Mouse (Mus musculus): ENCODE results near the gene Echdc2. TPM values are rescaled to one million over a fixed set of nuclear protein-coding genes. Genes with fewer than 3 reads are reported as not detected.
"Not testable (repeated sequence)": the region's sequence is repeated elsewhere in the genome, so short reads cannot be mapped to it uniquely, and the experiment has no call there.

The Echdc2 gene
- polyA plus RNA-seq (2015; fragmentation: Nextera tagmentation; extraction: Ambion mirVana): 11.4 and 12.7 TPM in 2 replicates

DNA sequence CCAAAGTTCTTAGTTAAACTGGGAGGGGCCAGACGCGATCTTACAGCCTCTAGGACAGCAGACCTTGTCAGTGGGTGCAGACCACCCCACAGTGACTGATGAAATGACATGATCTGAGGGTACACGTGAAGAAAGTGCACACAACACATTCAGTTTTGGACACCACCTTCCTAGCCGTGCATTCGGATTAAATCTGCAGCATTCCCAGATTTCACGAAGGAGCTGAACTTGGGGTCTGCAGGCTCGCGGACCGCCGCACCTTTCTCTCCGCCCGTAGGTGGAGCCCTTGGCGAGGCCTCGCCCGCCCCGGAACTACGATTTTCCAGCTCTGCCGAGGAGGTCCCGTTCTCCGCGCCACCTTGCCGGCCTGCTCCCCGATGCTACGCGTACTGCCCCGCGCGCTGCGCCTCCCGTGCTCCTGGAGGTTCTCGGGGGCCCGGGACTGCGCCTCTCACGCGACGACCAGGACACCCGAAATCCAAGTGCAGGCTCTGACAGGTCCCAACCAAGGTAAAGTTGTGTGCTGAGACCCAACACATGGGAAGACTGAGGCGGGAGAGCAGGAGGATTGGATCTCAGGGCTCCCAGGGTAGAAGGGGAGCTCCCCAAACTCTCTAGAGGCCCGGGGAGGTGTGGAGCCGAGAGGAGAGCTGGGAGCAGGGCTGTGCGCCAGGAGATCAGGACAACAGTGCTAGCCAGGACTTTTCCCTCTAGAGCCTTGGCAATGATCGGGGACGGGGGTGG lies at the start of gene Echdc2:
Gene Echdc2 (plus strand): TSS at position 286 of the 744 bp plus-strand sequence.
- H3K4me3 ChIP-seq: peak within 1 kb of the TSS; percentile 70
- H3K27ac ChIP-seq (replicated peaks): no peak within 1 kb of the TSS
- no peaks in the 10 kb centered on the region for H3K36me3 ChIP-seq
- H3K4me1 ChIP-seq (replicated peaks): peaks cover 11% of the 10 kb centered on the region
- WGBS: 2% methylated on average over 43 of the region's 43 CpGs
- H3K9ac ChIP-seq: peak within 1 kb of the TSS; percentile 66
- peak; percentile 54; the same call in 1 of the 2 replicates for ATAC-seq (ENCODE audit: low FRiP score, low read depth)
- no peaks in the 10 kb centered on the region for H3K9me3 ChIP-seq
- no peaks in the 10 kb centered on the region; the same call in none of the 2 replicates for H3K27me3 ChIP-seq
- H3K4me2 ChIP-seq: peak within 1 kb of the TSS; percentile 99

DNA sequence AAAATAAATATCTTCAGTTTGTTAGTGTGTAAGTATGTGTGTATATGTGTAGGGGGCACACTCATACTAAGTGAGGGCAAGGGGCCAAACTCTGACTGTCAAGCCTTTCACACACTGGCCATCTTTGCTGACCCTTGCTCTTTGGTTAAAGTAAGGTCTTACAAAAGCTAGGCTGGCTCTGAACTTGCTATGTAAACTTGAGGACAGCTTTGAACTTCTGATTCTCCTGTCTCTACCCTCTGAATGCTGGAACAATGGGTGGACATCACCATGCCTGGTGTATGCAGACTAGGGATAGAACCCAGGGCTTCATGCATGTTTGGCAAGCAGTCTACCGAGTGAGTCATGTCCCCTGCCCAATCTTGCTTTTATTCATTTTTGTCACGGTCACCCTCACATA lies 48.8 kb upstream of the Echdc2 start:
- Histone ChIP-seq H3K9me3 (no peaks in the 10 kb centered on the region), H3K4me3 (no peak overlapping the region), H3K27ac (replicated peaks) (no peak overlapping the region), H3K9ac (no peak overlapping the region), H3K4me1 (replicated peaks) (0 out of 2 replicates have a peak, but pooled peaks cover 4% of the 10 kb centered on the region), H3K36me3 (no peaks in the 10 kb centered on the region), H3K4me2 (no peak overlapping the region), H3K27me3 (no peaks in the 10 kb centered on the region)
- ATAC-seq (ENCODE audit: low FRiP score, low read depth): no peak
- 90% methylated on average over 2 of the region's 2 CpGs for WGBS

DNA sequence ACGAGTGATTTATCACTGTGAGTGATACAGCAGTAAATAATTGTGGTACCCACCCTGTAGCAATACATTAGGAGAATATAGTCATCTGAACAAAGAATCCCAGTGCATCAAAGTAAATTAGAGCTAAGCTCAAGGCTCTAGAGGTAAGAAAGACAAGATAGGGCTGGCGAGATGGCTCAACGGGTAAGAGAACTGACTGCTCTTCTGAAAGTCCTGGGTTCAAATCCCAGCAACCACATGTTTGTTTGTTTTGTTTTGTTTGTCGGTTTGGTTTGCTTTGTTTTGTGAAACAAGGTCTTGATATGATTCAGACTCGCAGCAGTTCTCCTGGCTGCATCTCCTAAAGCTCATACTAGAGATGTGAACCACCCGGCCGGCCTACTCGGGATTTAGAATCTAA lies 47.7 kb upstream of the Echdc2 start:
- Histone ChIP-seq H3K4me3 (0 out of 2 replicates have a peak overlapping the region, but pooled peaks have one; percentile 45), H3K4me2 (no peak overlapping the region)
- 89% methylated on average over 8 of the region's 8 CpGs for WGBS

DNA sequence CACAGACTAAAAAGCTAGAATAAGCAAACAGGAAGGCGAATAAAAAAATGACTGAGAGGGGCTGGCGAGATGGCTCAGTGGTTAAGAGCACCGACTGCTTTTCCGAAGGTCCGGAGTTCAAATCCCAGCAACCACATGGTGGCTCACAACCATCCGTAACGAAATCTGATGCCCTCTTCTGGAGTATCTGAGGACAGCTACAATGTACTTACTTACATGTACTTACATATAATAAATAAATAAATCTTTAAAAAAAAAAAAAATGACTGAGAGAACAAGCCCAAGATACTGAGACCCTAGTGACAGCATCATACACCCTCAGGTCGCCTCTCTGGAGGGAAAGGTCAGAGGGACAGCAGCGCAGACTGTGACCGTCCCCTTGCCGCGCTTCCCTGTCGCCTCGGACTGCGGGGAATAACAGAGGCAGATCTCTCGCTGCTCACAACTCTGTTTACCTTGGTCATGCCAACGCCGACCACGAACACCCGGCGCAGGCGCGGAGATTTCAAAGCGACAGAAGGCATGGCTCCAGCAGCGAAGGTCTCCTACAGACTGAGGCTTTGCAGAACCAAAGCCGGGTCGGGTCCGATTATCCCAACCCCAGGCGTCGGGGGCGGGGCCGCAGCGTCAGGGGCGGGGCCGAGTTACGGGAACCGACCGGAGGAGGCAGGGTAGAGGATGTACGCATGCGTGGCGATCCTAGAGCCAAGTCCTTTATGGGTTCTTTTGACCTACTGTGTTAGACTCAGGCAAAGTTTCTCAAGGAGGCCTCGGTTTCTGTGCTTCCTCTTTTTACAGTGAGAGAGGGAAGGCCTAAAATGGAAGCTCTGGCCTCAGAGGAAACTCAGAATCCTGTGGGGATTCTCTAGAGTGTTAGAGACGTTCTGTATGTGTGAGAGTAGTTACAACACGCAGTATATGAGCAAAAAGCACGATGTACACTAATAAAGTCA lies 47.0 kb upstream of the Echdc2 start:
- ATAC-seq (ENCODE audit: low FRiP score, low read depth): peak; percentile 93
- WGBS: 12% methylated on average over 45 of the region's 45 CpGs
- peak overlapping the region; percentile 41 for H3K9ac ChIP-seq

More for the DNA sequence above, 47.7 kb upstream of the Echdc2 start:
- no peak overlapping the region for H3K9ac ChIP-seq
- H3K27me3 ChIP-seq: no peaks in the 10 kb centered on the region
- H3K9me3 ChIP-seq: no peaks in the 10 kb centered on the region
- H3K27ac ChIP-seq (replicated peaks): no peak overlapping the region
- H3K36me3 ChIP-seq: no peaks in the 10 kb centered on the region
- 0 out of 2 replicates have a peak, but pooled peaks cover 4% of the 10 kb centered on the region for H3K4me1 ChIP-seq (replicated peaks)
- no peak for ATAC-seq (ENCODE audit: low FRiP score, low read depth)

DNA sequence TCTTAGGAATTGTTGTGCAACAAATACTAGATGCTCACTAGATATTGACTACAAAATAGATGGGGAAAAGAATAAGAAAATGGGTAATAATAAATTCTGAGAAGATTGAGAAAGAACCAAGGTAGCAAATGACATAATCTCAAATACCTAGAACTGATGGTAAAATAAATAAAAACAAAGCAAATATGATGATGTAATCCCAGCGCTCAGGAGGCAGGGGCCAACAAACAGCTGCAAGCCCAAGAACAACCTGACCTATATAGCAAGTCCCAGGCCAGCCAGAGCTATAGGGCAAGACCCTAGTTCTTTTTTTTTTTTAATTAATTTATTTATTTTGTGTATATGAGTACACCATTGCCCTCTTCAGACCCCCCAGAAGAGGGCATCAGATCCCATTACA lies 41.1 kb upstream of the Echdc2 start:
- Histone ChIP-seq H3K27ac (replicated peaks) (no peak overlapping the region), H3K36me3 (no peaks in the 10 kb centered on the region), H3K9ac (no peak overlapping the region), H3K27me3 (no peaks in the 10 kb centered on the region), H3K4me1 (replicated peaks) (no peaks in the 10 kb centered on the region), H3K4me2 (no peak overlapping the region), H3K4me3 (no peak overlapping the region), H3K9me3 (no peaks in the 10 kb centered on the region)
- ATAC-seq (ENCODE audit: low FRiP score, low read depth): no peak
- WGBS: 96% methylated on average over 1 of the region's 1 CpGs

More for the DNA sequence above, 47.0 kb upstream of the Echdc2 start:
- H3K4me1 ChIP-seq (replicated peaks): 0 out of 2 replicates have a peak, but pooled peaks cover 4% of the 10 kb centered on the region
- no peaks in the 10 kb centered on the region for H3K9me3 ChIP-seq
- H3K4me3 ChIP-seq: peak overlapping the region; percentile 45
- no peaks in the 10 kb centered on the region for H3K27me3 ChIP-seq
- H3K4me2 ChIP-seq: peak overlapping the region; percentile 58
- no peaks in the 10 kb centered on the region for H3K36me3 ChIP-seq
- H3K27ac ChIP-seq (replicated peaks): peak overlapping the region; percentile 52

DNA sequence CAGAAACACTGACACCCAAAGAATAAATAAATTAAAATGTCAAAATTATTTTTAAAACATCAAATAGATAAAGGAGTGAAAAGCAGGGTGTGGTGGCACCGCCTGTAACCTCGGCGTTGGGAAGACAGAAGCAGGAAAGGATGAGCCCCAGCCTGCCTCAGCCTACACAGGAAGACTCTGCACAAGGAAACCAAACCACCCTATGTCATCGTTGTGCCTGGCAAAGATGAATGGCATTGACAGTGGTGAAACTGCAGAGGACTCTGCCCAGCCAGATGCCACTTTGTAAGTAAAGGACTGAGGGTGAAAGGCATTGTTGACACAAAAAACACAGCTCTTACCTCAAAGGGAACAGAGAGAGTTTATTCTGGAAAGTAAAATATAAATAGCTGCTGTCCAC lies 39.0 kb upstream of the Echdc2 start:
- Histone ChIP-seq H3K4me2 (no peak overlapping the region), H3K9ac (no peak overlapping the region), H3K9me3 (no peaks in the 10 kb centered on the region), H3K27me3 (no peaks in the 10 kb centered on the region), H3K27ac (replicated peaks) (no peak overlapping the region), H3K36me3 (no peaks in the 10 kb centered on the region), H3K4me1 (replicated peaks) (no peaks in the 10 kb centered on the region), H3K4me3 (no peak overlapping the region)
- WGBS: 89% methylated on average over 4 of the region's 4 CpGs
- no peak for ATAC-seq (ENCODE audit: low FRiP score, low read depth)

DNA sequence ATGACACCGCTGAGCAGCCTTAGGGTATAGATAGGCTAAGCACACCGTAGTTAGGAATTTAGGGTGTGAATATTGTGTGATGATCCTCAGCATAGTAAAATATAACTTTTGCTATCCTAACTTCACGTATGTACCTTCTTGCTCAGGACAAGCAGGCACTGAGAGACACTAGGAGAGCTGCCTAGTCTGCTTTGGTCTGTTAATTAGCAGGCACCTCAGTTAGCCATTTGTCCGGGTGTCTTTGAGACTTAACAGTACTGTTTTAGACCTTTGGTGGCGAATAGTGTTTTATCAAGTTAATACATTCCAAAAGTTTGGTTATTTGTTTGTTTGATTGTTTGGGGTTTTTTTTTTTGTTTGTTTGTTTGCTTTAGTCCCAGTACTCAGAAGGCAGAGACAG lies 37.7 kb upstream of the Echdc2 start:
- Histone ChIP-seq H3K27ac (replicated peaks) (no peak overlapping the region), H3K36me3 (no peaks in the 10 kb centered on the region), H3K4me3 (no peak overlapping the region), H3K4me2 (no peak overlapping the region), H3K27me3 (no peaks in the 10 kb centered on the region), H3K4me1 (replicated peaks) (no peaks in the 10 kb centered on the region), H3K9ac (no peak overlapping the region), H3K9me3 (no peaks in the 10 kb centered on the region)
- ATAC-seq (ENCODE audit: low FRiP score, low read depth): no peak
- 92% methylated on average over 5 of the region's 5 CpGs for WGBS

DNA sequence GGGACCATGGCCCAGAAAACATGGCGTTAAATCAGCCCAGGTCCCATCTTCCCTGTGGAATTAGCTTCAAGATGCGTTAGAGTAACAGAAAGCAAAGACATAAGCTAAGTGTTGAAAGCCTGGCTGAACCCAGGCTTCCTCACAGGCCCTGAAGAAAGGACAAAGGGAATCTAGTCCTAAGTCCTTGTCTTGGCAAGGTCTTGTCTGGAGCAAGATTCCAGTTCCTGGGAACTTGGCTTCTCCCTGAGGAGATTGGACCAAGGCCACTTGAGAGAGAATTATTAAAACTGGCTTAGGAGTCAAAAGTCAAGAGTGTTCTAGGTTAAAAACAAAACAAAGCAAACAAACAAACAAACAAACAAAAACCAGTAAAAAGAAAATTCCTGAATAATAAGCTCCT lies 36.9 kb upstream of the Echdc2 start:
- H3K4me2 ChIP-seq: no peak overlapping the region
- 97% methylated on average over 2 of the region's 2 CpGs for WGBS
- no peaks in the 10 kb centered on the region for H3K27me3 ChIP-seq
- H3K9ac ChIP-seq: no peak overlapping the region
- H3K27ac ChIP-seq (replicated peaks): no peak overlapping the region
- no peaks in the 10 kb centered on the region for H3K9me3 ChIP-seq
- no peaks in the 10 kb centered on the region for H3K4me1 ChIP-seq (replicated peaks)
- no peak for ATAC-seq (ENCODE audit: low FRiP score, low read depth)
- H3K4me3 ChIP-seq: no peak overlapping the region
- no peaks in the 10 kb centered on the region for H3K36me3 ChIP-seq

DNA sequence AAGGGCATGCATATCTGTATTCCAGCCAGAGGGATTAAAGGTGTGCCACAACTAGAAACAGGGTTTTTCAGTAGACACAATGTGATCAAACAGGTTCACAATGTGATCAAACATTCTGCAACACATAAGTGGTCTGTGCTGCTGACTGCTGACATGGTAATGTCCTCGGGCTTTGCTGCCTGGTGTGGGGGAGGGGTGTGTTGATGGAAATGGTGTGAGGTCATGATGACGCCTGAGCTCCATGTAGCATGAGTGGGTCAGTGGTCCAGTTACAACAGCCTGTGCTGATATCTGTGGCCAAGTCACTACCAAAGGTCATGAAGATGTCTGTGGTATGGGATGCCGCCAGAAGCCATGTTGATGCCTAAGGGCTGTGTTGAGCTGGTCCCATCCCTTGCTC lies 34.8 kb upstream of the Echdc2 start:
- H3K9ac ChIP-seq: no peak overlapping the region
- H3K36me3 ChIP-seq: no peaks in the 10 kb centered on the region
- ATAC-seq (ENCODE audit: low FRiP score, low read depth): no peak
- no peak overlapping the region for H3K27ac ChIP-seq (replicated peaks)
- H3K27me3 ChIP-seq: no peaks in the 10 kb centered on the region
- no peak overlapping the region for H3K4me2 ChIP-seq
- no peaks in the 10 kb centered on the region for H3K4me1 ChIP-seq (replicated peaks)
- WGBS: 94% methylated on average over 3 of the region's 3 CpGs
- H3K4me3 ChIP-seq: no peak overlapping the region
- H3K9me3 ChIP-seq: no peaks in the 10 kb centered on the region

DNA sequence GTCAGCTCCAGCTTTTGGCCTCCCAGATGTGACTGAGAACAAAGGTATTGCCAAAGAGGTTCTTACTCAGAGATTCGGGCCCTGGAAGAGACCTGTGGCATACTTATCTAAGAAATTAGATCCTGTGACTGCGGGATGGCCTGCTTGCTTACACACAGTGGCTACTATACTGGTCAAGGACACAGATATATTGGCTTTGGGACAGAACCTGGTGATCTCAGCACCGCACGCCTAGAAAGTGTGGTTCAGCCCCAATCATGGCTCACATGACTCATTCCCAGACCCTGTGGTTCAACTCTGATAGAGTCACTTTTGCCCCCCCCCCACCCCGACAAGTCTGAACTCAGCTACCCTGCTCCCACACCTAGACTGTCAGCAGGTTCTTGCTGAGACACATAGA lies 28.3 kb upstream of the Echdc2 start:
- Histone ChIP-seq H3K4me2 (no peak overlapping the region), H3K4me3 (no peak overlapping the region), H3K4me1 (replicated peaks) (no peaks in the 10 kb centered on the region), H3K27ac (replicated peaks) (no peak overlapping the region), H3K36me3 (no peaks in the 10 kb centered on the region), H3K9me3 (no peaks in the 10 kb centered on the region), H3K9ac (no peak overlapping the region), H3K27me3 (no peaks in the 10 kb centered on the region)
- no peak for ATAC-seq (ENCODE audit: low FRiP score, low read depth)
- 89% methylated on average over 5 of the region's 5 CpGs for WGBS

DNA sequence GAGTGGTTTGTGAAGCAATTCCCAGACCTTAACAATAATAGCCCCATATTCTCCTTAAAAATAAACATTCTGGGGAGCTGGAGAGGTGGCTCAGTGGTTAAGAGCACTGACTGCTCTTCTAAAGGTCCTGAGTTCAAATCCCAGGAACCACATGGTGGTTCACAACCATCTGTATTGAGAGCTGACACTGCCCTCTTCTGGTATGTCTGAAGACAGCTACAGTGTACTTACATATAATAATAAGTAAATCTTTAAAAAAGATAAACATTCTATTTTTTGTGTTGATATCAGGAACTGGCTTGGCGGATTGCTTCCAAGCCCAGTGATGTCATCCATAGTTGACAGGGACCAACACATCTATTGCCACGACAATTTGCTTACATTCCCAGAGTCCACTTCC lies 22.1 kb upstream of the Echdc2 start:
- H3K9me3 ChIP-seq; H3K4me2 ChIP-seq; H3K4me3 ChIP-seq; H3K36me3 ChIP-seq; H3K27ac ChIP-seq (replicated peaks); H3K9ac ChIP-seq; ATAC-seq (ENCODE audit: low FRiP score, low read depth); H3K27me3 ChIP-seq; H3K4me1 ChIP-seq (replicated peaks): not testable (repeated sequence)
- WGBS: 90% methylated on average over 2 of the region's 2 CpGs

DNA sequence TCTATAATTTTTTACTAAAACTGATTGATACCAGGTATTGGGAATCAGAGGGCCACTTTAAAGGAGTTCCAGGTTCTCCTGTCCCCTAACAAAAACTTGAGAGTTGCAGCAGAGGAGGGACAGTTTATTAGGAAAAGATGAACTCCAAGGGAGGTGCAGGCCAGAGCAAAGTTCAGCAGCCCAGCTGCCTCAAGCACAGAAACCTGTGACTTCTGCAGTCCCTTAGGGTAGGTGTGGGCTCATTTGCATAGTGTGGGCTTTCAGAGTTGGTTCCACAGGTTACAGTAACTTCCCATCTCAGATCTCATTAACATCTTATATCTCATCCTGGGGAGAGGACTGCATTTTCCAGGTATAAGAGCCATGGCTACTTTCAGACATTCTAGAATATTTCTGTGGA lies 21.5 kb upstream of the Echdc2 start:
- H3K9me3 ChIP-seq: no peaks in the 10 kb centered on the region
- H3K4me1 ChIP-seq (replicated peaks): no peaks in the 10 kb centered on the region
- no peak overlapping the region for H3K9ac ChIP-seq
- no peaks in the 10 kb centered on the region for H3K27me3 ChIP-seq
- no peaks in the 10 kb centered on the region for H3K36me3 ChIP-seq
- H3K4me3 ChIP-seq: no peak overlapping the region
- H3K4me2 ChIP-seq: no peak overlapping the region
- H3K27ac ChIP-seq (replicated peaks): no peak overlapping the region
- no peak for ATAC-seq (ENCODE audit: low FRiP score, low read depth)

Data from hindbrain, embryonic 15.5 days (tissue).